Mouse (Mus musculus) hindbrain, postnatal 0 days (tissue): ENCODE data around the gene Hist1h3b. TPM values are rescaled to one million over a fixed set of nuclear protein-coding genes. Genes with fewer than 3 reads are reported as not detected.
A peak's percentile ranks its signal among the peaks of the same experiment; 100 is the strongest.
"Not testable (repeated sequence)": the region's sequence is repeated elsewhere in the genome, so short reads cannot be mapped to it uniquely, and the experiment has no call there.

Experiments
- ATAC-seq: fragments of 200-750 bp; cut with Nextera tagmentation; 2 replicates; pipeline ENCODE4 v1.8.0; 2017; ENCODE audit warnings: mild to moderate bottlenecking, moderate TSS enrichment, moderate library complexity
- DNase-seq: peaks from one replicate; pipeline ENCODE4 v3.0.0-alpha.2; 2015; ENCODE audit warnings: low spot score
- H3K27ac ChIP-seq: fragments of 300-500 bp; sonication (generic); 2 replicates; pipeline ENCODE4 v1.5.1; 2014; ENCODE audit warnings: mild to moderate bottlenecking
- H3K27me3 ChIP-seq: fragments of 300-500 bp; sonication (generic); 2 replicates; pipeline ENCODE4 v1.6.1; 2014; ENCODE audit warnings: low read length, mixed read lengths; ENCODE audit not compliant: insufficient read depth
- H3K36me3 ChIP-seq: fragments of 300-500 bp; sonication (generic); 2 replicates; pipeline ENCODE4 v1.6.1; 2014; ENCODE audit warnings: low read length, mixed read lengths; ENCODE audit not compliant: insufficient read depth
- H3K4me1 ChIP-seq: fragments of 300-500 bp; sonication (generic); 2 replicates; pipeline ENCODE4 v1.6.1; 2014; ENCODE audit warnings: antibody characterized with exemption, low read length, mixed read lengths; ENCODE audit not compliant: insufficient read depth
- H3K4me2 ChIP-seq: fragments of 300-500 bp; sonication (generic); 2 replicates; pipeline ENCODE4 v1.6.1; 2014; ENCODE audit warnings: low read depth, mild to moderate bottlenecking, low read length, moderate library complexity, mixed read lengths
- H3K4me3 ChIP-seq: fragments of 300-500 bp; sonication (generic); 2 replicates; pipeline ENCODE4 v1.5.1; 2014; ENCODE audit warnings: low read length
- H3K9ac ChIP-seq: fragments of 300-500 bp; sonication (generic); replicated peaks from 2 replicates; pipeline ENCODE4 v1.6.1; 2014; ENCODE audit warnings: mild to moderate bottlenecking, low read length, moderate library complexity, mixed read lengths
- H3K9me3 ChIP-seq: fragments of 300-500 bp; sonication (generic); 2 replicates; pipeline ENCODE4 v1.6.1; 2016; ENCODE audit warnings: low read length, mixed read lengths
- CTCF ChIP-seq: IDR thresholded peaks from 2 replicates; pipeline ENCODE4 v1.5.1; 2016; ENCODE audit warnings: antibody characterized with exemption, control low read depth, low read depth
- WGBS: fragments of 180-500 bp; shearing (Covaris S2); extraction: QIAGEN DNeasy Blood & Tissue Kit; methylation state at CpG from one replicate; pipeline ENCODE4 v1.1.7; 2014; 5-methylcytosine and 5-hydroxymethylcytosine counted together
- polyA plus RNA-seq: library from polyadenylated mRNA; unstranded; fragments of >200 nt; fragmentation: Nextera tagmentation; extraction: Ambion mirVana; gene quantifications from 2 replicates; pipeline ENCODE4 v1.2.1, GENCODE M21; 2015
- total RNA-seq: library from RNA; depleted of rRNA; stranded (reverse); fragments of >200 nt; gene quantifications from 2 replicates; pipeline ENCODE4 v1.2.3, GENCODE M21; 2014

The Hist1h3b gene
- total and polyA plus RNA-seq, 2 experiments from 2014 or later: 2.6 to 956 TPM

DNA sequence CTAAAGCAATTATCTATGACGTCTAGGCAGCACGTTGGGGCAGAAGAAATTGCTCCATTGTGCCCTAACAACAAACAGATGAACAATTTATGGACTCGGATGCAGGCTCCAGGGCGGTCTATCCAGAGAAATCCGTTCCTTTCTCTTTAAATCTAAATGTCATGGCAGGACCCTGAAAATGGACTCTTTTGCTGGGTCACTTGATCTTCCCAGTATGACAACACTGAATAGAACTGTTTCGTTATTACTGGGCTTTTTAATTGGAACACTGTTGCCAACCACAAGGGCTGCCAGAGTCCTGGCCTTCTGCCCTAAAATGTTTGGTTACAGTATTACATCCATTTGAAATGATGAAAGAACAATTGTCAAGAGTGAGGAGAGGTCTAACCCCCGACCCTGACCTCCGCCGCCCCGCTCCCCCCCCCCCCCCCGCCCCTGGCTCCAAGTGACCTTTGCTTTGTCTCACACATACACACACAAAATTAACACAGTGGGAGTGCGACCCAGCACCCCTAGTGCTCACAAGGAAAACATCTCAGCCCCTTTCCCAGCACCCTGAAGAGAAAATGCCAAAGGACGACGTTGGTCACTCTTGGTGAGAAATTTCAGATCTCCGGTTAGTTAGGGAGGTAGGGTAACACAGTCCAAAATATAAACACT is 42.2 kb upstream of the Hist1h3b start:
- peak; percentile 37 for DNase-seq
- Histone ChIP-seq H3K9me3 (no peaks in the 10 kb centered on the region), H3K27me3 (no peaks in the 10 kb centered on the region), H3K36me3 (no peaks in the 10 kb centered on the region), H3K4me1 (no peaks in the 10 kb centered on the region), H3K9ac (peak overlapping the region; percentile 45), H3K4me3 (peak overlapping the region; percentile 36), H3K27ac (peak overlapping the region; percentile 4; the same call in 1 of the 2 replicates), H3K4me2 (peak overlapping the region; percentile 76)
- ATAC-seq: no peak
- 15% methylated on average over 14 of the region's 15 CpGs for WGBS
- TF ChIP-seq CTCF: no peak

DNA sequence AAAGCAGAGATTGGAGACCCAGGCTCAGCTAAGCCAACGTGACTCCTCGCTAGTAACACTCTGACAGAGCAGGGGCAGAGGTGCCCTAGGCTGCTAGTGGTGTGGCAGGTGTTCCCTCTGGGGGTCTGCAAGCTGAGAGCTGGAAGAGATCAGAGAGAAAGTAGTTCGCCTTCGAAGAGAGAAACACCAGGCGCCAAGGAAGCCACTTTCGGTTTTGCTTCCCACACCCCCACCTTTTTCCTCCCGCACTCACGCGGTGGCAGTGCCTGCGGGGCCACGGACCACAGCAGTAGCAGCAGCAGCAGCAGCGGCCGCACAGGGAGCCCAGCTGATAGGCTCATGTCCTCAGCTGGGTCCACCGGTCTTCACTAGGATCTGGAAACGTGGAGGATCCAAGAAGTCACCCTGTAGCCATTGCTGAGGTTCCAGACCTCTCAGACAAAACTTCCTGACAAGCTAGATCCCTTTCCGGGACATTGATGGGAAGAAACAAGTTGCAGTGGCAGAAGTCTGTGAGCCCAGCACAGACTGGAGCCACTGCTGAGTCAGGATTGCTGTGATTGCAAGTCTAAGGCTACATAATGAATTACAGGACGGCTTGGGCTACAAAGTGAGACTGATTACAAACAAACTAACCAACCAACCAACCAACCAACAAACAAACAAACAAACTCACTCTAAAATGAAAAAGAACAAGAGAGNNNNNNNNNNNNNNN is 41.5 kb upstream of the Hist1h3b start, which contains the start of gene Hfe:
Gene Hfe (minus strand): TSS at position 481 of the 716 bp plus-strand sequence.
- H3K9me3 ChIP-seq: no peaks in the 10 kb centered on the region
- 3% methylated on average over 17 of the region's 17 CpGs for WGBS
- H3K4me2 ChIP-seq: peak within 1 kb of the TSS; percentile 76
- no peaks in the 10 kb centered on the region for H3K27me3 ChIP-seq
- H3K9ac ChIP-seq: peak within 1 kb of the TSS; percentile 45
- H3K36me3 ChIP-seq: no peaks in the 10 kb centered on the region
- ATAC-seq: peak; percentile 74; the same call in 1 of the 2 replicates
- H3K4me1 ChIP-seq: no peaks in the 10 kb centered on the region
- no peak for TF ChIP-seq CTCF
- peak within 1 kb of the TSS; percentile 4; the same call in 1 of the 2 replicates for H3K27ac ChIP-seq
- DNase-seq: peak; percentile 46
- peak within 1 kb of the TSS; percentile 36 for H3K4me3 ChIP-seq

DNA sequence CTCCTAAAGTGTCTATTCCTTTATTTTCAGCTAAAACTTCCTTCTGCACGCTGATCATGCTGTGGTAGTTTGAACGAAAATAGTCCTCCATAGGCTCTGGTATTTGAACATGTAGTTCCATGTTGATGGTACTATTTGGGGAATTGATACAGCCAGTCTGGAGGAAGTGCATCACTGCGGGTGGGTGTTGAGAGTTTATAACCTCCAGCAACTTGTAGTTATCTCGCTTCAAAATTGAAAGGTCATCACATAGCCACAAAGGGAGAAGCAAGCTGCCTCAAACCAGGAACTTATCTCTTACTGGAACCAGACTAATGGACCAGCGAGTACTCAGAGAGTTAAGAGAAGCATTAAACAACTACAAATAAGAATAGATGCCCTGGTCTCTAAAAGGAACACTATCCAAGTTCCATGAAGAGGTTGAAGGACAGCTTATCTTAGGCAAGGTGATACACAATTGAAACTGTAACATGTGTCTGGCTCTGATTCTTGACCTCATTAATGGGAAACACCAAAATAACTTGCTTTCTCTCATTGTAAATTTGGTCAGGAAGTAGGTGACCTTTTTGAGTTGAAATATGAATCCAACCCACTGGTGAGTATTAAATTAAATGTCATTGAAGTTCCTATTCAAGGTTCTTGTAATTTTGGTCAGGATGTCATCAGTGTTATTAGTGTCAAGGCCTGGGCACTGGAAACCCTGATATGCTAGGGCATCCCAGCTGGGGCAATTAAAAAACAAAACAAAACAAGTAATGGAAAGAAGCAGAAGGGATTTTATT is 35.6 kb upstream of the Hist1h3b start:
- Histone ChIP-seq H3K36me3 (no peaks in the 10 kb centered on the region), H3K4me1 (no peaks in the 10 kb centered on the region), H3K27me3 (no peaks in the 10 kb centered on the region), H3K4me2 (no peak overlapping the region), H3K4me3 (no peak overlapping the region), H3K9me3 (no peaks in the 10 kb centered on the region), H3K9ac (no peak overlapping the region), H3K27ac (no peak overlapping the region)
- no peak for TF ChIP-seq CTCF
- no peak for DNase-seq
- 85% methylated on average over 5 of the region's 5 CpGs for WGBS
- ATAC-seq: no peak

DNA sequence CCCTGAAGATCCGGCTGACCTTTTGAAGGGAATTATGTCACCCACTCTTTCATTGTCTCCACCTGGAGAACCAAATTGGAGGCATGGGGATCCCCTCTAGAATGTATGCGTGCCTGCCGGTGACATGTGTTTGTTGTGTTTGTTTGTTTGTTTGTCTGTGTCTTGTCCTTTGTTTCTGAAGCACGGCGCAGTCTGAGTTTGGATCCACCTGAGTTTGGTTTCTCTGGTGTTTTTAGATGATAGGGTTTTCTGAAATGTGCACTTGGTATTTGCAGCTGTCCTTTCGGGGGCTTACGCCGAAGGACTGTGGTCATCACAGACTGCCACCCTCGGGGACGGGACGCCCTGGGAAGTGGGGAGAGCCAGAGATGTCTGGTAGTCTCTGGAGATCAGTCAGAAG is 34.9 kb upstream of the Hist1h3b start:
- no peak for TF ChIP-seq CTCF
- Histone ChIP-seq H3K27me3 (no peaks in the 10 kb centered on the region), H3K4me1 (no peaks in the 10 kb centered on the region), H3K36me3 (no peaks in the 10 kb centered on the region), H3K27ac (no peak overlapping the region), H3K4me2 (no peak overlapping the region), H3K9ac (no peak overlapping the region), H3K9me3 (no peaks in the 10 kb centered on the region), H3K4me3 (no peak overlapping the region)
- WGBS: 55% methylated on average over 11 of the region's 11 CpGs
- DNase-seq (no peak), ATAC-seq (no peak)

DNA sequence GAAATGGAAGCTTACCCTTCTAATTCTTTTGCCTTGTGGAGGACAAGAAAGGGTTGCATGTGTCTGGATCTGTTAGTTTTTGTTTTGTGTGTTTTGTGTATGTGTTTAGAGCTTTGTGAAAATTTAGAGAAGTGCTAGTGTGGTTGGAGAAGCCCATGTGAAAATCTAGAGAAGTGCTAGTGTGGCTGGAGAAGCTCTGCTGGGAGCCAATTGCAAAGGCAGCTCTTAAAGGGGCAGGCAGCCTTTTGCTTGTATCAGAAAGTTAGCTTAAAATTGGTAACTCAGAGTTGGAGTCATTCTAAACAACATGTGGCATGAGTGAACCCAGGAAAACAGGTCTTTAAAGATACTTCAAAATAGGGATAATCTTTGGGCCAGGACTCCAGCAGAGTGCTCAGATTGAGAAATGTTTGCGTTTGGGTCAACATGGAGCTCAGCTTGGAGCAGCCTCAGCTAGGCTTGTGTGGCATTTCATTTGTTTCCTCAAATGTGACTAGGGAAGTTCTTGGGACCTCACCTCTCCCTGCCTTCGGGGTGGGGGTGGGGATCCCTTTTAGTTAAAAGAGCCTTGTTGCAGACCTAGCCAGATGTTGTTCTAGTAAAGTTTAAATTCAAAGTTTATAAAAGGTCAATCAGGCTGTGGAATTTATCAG is 34.3 kb upstream of the Hist1h3b start:
- DNase-seq, H3K27me3 ChIP-seq, H3K36me3 ChIP-seq, H3K4me3 ChIP-seq, ATAC-seq, H3K4me1 ChIP-seq, H3K27ac ChIP-seq, H3K9ac ChIP-seq, H3K9me3 ChIP-seq, H3K4me2 ChIP-seq: not testable (repeated sequence)
- WGBS: 13% methylated on average over 2 of the region's 2 CpGs

DNA sequence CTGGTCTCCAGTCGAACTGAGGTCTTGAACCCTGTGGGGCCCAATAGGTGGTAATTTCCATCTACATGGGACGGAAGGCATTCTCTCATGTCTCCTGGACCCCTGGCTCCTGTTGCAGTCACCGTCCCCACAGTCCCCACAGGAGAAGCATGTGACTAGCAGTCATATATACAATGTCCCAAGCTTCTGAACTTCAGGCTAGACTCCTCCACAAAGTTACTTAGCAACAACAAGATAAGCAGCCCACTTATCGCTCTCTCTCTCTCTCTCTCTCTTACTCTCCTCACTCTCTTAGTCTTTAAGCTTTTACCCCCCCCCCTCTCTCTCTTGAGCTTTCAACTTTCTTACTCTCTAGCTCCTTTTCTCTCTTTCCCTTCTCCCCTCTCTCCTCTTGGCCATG is 27.8 kb upstream of the Hist1h3b start:
- Histone ChIP-seq H3K36me3 (no peaks in the 10 kb centered on the region), H3K27me3 (no peaks in the 10 kb centered on the region), H3K9ac (no peak overlapping the region), H3K4me1 (no peaks in the 10 kb centered on the region), H3K9me3 (no peaks in the 10 kb centered on the region), H3K4me3 (no peak overlapping the region), H3K27ac (no peak overlapping the region), H3K4me2 (no peak overlapping the region)
- no peak for TF ChIP-seq CTCF
- DNase-seq: no peak
- no peak for ATAC-seq
- 67% methylated on average over 4 of the region's 4 CpGs for WGBS
